Mouse (Mus musculus) splenic B cell, adult 2 months (primary cell): ENCODE results near the gene Immp2l.

ENCODE experiments used
- DNase-seq: peaks from one replicate; pipeline ENCODE4 v3.0.0-alpha.2; 2011; ENCODE audit warnings: low read depth, low spot score
- H3K27me3 ChIP-seq: 2 replicates; pipeline ENCODE4 v1.6.1; 2012; ENCODE audit warnings: mild to moderate bottlenecking, low read length, moderate library complexity, mixed read lengths; ENCODE audit not compliant: control insufficient read depth, poor library complexity, insufficient read depth, severe bottlenecking
- H3K36me3 ChIP-seq: 2 replicates; pipeline ENCODE4 v1.6.1; 2012; ENCODE audit warnings: mild to moderate bottlenecking, low read length, moderate library complexity, mixed read lengths; ENCODE audit not compliant: control insufficient read depth, poor library complexity, insufficient read depth, severe bottlenecking

The Immp2l gene

DNA sequence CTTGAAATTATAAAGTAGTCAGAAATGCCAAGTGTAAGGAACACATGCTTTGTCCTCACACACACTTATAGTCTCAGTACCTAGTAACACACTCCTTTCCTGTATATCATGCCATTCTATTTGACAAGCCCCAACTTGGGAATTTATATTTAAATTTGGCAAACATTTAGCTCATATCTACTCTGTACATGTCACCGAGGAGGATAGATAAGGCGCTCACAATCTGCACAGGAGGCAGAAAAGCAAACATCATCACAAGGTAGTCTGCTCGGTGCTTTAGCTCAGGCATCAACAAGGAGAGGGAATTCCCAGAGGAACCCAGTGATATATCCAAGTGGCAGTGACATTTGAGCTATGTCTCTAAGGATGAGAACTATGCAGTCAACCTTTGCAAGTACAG lies 856.9 kb downstream of the Immp2l start:
- DNase-seq: no peak
- Histone ChIP-seq H3K36me3 (no peaks in the 10 kb centered on the region), H3K27me3 (no peaks in the 10 kb centered on the region)

- H3K36me3 ChIP-seq: no peaks in the 10 kb centered on the region
- H3K27me3 ChIP-seq: no peaks in the 10 kb centered on the region
- DNase-seq: no peak
Observed at GRCm38 (mm10) chr12:41908011-41908410, 884.1 kb downstream of the Immp2l start.

- no peak for DNase-seq
- Histone ChIP-seq H3K27me3 (no peaks in the 10 kb centered on the region), H3K36me3 (no peaks in the 10 kb centered on the region)
Observed at GRCm38 (mm10) chr12:41911626-41912025, 887.7 kb downstream of the Immp2l start.

DNA sequence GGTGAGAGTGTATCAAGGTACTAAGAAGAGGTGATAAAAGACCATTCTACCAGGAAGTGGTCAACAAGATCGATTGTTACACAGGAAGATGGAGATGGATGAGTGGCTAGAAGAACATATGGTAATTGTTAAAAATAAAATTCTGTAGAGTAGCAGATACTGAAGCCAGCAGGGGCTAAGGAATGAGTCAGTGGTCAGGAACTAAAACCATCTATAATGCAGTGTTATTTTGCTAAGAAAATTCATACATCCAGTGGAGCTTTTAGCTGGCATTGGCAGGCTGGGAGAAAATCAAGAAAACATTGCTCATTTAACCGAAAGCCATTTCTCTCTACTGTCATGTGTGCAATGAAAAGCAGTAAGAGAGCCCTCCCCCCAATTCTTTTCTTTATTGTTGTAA lies 913.9 kb downstream of the Immp2l start:
- H3K36me3 ChIP-seq: no peaks in the 10 kb centered on the region
- no peaks in the 10 kb centered on the region for H3K27me3 ChIP-seq
- no peak for DNase-seq

GRCm38 (mm10) chr12:41941853-41942252 lies 918.0 kb downstream of the Immp2l start:
- DNase-seq: no peak
- Histone ChIP-seq H3K27me3 (no peaks in the 10 kb centered on the region), H3K36me3 (no peaks in the 10 kb centered on the region)

DNA sequence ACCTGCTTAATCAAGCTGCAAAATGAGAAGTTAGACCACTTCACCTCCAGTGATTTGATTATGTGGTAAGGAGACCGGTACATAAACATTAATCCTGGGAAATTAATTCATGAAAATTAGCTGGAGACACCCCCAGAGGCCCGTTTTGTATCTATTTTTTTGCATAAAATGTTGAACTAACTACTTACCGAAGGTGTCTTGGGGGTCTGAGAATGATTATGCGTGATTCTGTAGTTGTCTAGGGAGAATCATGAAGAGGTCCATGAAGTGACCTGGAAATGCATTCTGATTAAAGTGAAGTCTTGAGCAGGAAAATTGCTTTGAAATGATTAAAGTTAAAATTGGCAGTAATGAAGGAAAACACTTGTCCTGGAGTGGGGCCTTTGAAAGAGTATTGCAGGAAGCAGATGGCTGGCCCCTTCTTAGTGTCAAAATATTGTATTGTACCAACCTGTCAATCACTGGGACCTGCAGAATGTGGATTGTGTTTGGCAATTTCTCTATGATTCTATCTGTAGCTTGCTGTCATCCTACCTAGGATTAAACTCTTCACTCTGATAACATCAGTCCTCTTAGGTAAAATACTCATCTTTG lies 920.3 kb downstream of the Immp2l start:
- H3K36me3 ChIP-seq: no peaks in the 10 kb centered on the region
- DNase-seq: no peak
- no peaks in the 10 kb centered on the region for H3K27me3 ChIP-seq

DNA sequence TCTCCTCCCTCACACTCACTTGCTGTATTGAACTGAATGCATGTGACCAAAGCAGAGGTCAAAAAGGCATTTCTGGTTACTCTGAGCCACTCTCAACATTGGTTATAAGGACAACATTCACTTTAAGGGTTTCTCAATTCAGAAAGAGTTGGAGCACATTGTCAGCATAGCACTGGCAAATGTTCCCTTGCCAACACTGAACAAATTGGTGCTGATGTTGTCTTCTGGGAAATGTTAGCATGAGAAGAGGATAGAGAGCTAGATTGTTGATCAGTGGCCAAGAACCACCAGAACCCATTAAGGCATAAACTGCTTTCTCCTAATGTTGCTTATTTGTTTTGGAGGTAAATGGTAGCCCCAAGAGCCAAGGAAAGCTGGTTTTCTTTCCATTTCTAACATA lies 922.6 kb downstream of the Immp2l start:
- Histone ChIP-seq H3K27me3 (no peaks in the 10 kb centered on the region), H3K36me3 (no peaks in the 10 kb centered on the region)
- no peak for DNase-seq

DNA sequence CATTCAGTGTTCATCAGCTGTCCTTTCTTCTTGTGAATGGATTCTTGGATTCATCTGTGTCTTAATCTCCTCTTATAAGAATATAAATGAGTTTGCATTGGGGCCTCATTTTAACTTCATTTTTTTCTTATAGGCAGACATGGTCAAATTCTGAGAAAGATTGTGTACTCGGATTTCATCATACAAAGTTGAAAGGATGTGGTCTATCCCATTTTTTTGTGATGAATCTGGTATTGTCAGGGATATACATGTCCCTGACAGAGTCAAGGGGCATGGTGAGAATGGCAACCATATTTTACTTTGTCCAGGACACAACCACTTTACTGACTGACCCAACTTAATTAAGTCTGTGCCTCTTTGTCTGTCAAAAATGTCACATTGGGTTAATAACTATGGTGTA lies 925.5 kb downstream of the Immp2l start:
- no peaks in the 10 kb centered on the region for H3K36me3 ChIP-seq
- DNase-seq: no peak
- no peaks in the 10 kb centered on the region for H3K27me3 ChIP-seq

- H3K27me3 ChIP-seq: no peaks in the 10 kb centered on the region
- DNase-seq: no peak
Observed at GRCm38 (mm10) chr12:41949841-41950241, 926.0 kb downstream of the Immp2l start.

GRCm38 (mm10) chr12:41950726-41951125 lies 926.8 kb downstream of the Immp2l start:
- H3K36me3 ChIP-seq: no peaks in the 10 kb centered on the region
- DNase-seq: no peak
- H3K27me3 ChIP-seq: no peaks in the 10 kb centered on the region

More at GRCm38 (mm10) chr12:41949841-41950241, 926.0 kb downstream of the Immp2l start:
- H3K36me3 ChIP-seq: no peaks in the 10 kb centered on the region

- peak; percentile 60 for DNase-seq
- H3K27me3 ChIP-seq: no peaks in the 10 kb centered on the region
- no peaks in the 10 kb centered on the region for H3K36me3 ChIP-seq
Observed at GRCm38 (mm10) chr12:41961038-41961437, 937.1 kb downstream of the Immp2l start.

GRCm38 (mm10) chr12:41991408-41991807 lies 967.5 kb downstream of the Immp2l start:
- peak; percentile 41 for DNase-seq
- no peaks in the 10 kb centered on the region for H3K27me3 ChIP-seq
- H3K36me3 ChIP-seq: no peaks in the 10 kb centered on the region
